Mouse (Mus musculus) left cerebral cortex, postnatal 4 days (tissue): ENCODE results near the gene Cd80. TPM values are rescaled to one million over a fixed set of nuclear protein-coding genes. Genes with fewer than 3 reads are reported as not detected.
"Not testable (repeated sequence)": the region's sequence is repeated elsewhere in the genome, so short reads cannot be mapped to it uniquely, and the experiment has no call there.

Source experiments
- DNase-seq: peaks from one replicate; pipeline ENCODE4 v3.0.0-alpha.2; 2022
- intact Hi-C: fragments of 180-260 bp; cut with DNase I; formaldehyde crosslinking; loops from one replicate; pipeline ENCODE4 v1.15.1; 2025
- total RNA-seq, 2 experiments: library from RNA; stranded (reverse); gene quantifications; 2 replicates each; pipeline ENCODE4 v1.2.3; 2021

The Cd80 gene
- total RNA-seq: under 1 TPM; 0.36 to 0.50 TPM

- DNase-seq: no peak
- intact Hi-C loops: no loop called here
Measured at GRCm38 (mm10) chr16:38455511-38456418, at the start of gene Cd80. Cd80 (plus strand) TSS chr16:38455561.

GRCm38 (mm10) chr16:38406293-38406692 lies 49.1 kb upstream of the Cd80 start:
- DNase-seq: no peak
- intact Hi-C loops: no loop called here

DNA sequence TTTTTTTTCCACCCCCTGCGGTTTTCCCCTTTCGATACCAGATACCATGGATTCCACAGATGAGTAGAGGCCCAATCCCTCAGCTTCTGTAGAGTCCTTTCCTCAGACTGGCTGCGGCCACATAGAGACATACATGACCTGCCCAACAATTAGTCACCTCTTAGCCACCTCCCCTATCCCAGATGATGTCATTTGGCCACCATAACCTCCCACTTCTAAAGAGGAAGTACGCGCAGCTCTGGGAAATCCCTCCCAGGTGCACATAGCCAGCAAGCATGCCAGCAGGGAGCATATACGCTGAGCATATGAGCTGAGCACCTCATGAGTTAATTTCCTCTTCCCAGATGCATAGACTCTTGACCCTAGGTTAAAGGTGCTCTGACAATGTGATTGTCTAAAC lies 48.7 kb upstream of the Cd80 start:
- DNase-seq: no peak

GRCm38 (mm10) chr16:38407584-38407983 lies 47.8 kb upstream of the Cd80 start:
- intact Hi-C loops: no loop called here
- no peak for DNase-seq

More for the DNA sequence above, 48.7 kb upstream of the Cd80 start:
- intact Hi-C loops: no loop called here

DNA sequence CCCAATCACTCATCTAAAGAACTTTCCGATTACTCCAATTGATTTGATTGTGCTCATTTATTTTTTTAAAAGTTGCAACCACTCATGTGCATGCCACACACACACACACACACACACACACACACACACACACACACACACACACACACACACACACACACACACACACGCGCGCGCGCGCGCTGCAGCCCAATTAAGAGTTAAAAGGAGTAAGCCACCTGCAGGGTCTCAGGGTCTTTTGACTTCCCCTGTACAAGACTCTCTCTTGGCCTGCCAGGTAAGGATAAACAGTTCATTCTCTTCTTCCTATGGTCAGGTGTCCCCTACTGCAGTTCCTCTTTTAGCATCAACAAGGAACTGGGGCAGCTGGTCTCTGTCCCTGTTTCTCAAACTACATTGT lies 46.9 kb upstream of the Cd80 start:
- intact Hi-C loops: no loop called here
- no peak for DNase-seq

GRCm38 (mm10) chr16:38414953-38415352 lies 40.4 kb upstream of the Cd80 start:
- intact Hi-C loops: no loop called here
- DNase-seq: no peak

DNA sequence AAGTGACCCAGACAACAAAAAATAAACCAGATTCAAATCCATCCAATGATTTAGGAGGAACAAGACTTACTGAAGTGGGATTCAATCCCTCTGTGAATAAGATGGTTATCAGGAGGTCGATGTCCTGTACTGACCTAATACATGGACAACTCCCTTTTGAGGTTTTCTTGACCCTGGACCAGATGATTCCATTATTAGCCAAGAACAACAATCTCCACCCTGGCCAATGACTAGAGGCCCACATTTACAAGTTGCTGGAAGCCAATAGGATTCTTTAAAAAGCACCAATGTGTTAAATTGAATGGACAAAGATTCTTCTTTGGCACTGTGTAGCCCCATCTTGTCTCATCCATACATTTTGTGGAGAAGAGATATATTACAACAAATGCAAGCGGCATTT lies 30.0 kb upstream of the Cd80 start:
- no peak for DNase-seq
- intact Hi-C loops: no loop called here

DNA sequence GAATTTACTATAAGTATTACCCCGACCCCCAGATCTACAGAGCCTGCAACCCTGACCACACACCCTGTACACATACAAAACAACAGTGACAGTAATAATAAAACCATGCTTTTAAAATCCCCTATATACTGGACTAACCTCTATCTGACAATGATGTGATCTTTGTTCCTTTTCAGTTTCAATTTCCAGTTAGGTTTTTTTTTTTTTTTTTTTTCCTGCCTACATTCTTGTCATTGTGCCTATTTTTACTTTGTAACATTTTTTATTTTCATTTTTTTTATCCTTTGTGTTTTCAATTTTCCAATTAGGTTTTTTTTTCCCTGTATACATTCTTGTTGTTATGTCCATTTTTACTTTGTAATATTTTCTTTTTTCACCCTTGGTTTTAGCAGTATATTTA lies 29.6 kb upstream of the Cd80 start:
- intact Hi-C loops: no loop called here
- DNase-seq: no peak

GRCm38 (mm10) chr16:38431446-38432185 lies 23.7 kb upstream of the Cd80 start:
- intact Hi-C loops: no loop called here
- no peak for DNase-seq

- DNase-seq: no peak
- intact Hi-C loops: no loop called here
Measured at GRCm38 (mm10) chr16:38432498-38433425, 22.6 kb upstream of the Cd80 start, which contains the start of gene Pla1a. Pla1a (minus strand) TSS chr16:38433145.

- intact Hi-C loops: no loop called here
- DNase-seq: no peak
Measured at GRCm38 (mm10) chr16:38433514-38433913, 21.8 kb upstream of the Cd80 start.

- intact Hi-C loops: no loop called here
- DNase-seq: no peak
Measured at GRCm38 (mm10) chr16:38434295-38434795, 21.0 kb upstream of the Cd80 start.

DNA sequence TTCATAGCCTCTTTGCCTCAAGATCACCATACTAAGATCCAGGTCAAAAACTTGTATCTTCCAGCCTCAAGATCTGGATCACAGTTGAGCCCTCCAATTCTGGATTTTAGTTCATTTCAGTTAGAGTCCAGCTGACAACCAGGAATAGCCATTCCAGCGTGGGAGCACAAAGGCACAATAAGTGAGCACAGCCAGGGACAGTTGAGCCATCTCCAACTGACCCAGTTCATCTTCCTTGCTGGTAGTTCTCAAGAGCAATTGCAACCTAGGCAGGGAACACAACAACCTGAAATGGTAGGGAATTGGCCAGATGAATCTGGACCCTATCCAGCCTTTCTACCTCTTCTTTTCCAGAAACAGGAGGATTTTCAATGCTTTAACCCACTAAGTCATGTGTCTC lies 16.2 kb upstream of the Cd80 start:
- intact Hi-C loops: no loop called here
- no peak for DNase-seq

DNA sequence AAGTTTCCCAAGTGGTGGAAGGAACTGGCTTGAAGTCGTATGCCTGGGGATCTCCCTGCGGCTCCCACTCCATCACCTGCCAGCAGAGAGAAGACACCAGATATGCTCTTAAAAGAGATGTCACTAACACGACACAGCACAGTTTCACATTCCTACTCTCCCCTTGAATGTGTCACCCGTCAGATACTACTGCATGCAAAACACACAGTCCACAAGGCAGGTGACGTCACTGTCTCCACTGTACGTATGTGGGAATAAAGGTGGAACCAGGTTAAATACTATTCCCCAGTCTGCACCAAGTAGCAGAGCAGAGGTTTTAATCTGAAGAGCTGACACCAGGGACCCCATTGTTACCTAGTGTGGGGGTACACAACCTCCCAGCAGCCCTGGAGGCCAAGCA lies 15.0 kb upstream of the Cd80 start:
- no peak for DNase-seq
- intact Hi-C loops: no loop called here

- intact Hi-C loops: no loop called here
- no peak for DNase-seq
Measured at GRCm38 (mm10) chr16:38441611-38442010, 13.8 kb upstream of the Cd80 start.

DNA sequence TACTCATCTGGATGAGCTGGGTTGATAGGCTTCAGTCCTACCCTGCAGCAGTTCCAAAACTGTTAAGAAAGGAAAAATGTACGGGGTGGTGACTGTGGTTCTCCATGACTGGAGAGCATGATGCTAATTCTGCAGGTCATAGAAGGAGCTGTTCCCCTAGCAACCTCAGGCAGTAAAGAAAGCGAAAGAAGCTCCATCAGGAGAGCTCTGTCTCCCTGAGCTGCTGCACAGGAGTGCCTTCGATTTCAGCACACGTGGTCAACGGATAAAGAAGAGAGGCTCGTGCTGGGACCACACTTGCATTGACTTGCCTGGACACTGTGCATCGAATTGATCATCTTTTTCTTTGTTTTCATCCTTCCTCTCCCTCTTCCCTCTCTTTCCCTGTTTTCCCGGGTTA lies 13.1 kb upstream of the Cd80 start:
- no peak for DNase-seq
- intact Hi-C loops: no loop called here

- intact Hi-C loops: no loop called here
- DNase-seq: no peak
Measured at GRCm38 (mm10) chr16:38443721-38444464, 11.5 kb upstream of the Cd80 start.

GRCm38 (mm10) chr16:38445046-38445445 lies 10.3 kb upstream of the Cd80 start:
- intact Hi-C loops: no loop called here

DNA sequence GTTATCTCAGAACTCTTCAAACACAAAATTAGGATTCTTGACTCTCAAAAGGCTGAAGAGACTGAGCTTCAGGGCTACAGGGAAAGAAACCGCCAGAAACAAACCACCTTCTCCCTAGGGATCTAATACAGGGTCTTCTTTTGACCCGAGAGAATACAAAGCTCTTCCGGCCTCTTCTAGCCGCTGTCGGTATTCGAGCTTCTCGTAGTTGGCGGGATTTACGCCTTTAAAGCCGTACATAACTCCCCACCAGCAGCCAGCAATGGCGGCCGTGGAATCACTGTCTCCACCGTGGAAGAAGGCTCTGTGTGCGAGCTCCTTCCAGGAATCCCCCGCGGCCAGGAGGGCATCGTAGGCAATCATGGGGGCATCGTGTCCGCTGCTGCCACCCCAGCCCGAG lies 9.8 kb upstream of the Cd80 start:
- no peak for DNase-seq
- intact Hi-C loops: no loop called here

More at GRCm38 (mm10) chr16:38445046-38445445, 10.3 kb upstream of the Cd80 start:
- no peak for DNase-seq

DNA sequence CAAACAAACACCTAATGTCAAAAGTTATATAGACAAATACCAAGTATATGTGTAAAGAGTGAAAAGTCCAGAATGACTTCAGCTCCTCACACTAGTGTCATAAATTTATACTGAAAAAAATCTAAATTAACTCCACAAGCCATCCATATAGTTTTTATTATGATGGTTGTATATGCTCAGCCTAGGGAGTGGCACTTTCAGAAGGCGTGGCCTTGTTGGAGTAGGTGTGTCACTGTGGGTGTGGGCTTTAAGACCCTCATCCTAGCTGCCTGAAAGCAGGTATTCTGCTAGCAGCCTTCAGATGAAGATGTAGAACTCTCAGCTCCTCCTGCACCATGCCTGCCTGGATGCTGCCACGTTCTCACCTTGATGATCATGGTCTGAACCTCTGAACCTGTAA lies 9.2 kb upstream of the Cd80 start:
- DNase-seq, intact Hi-C loops: not testable (repeated sequence)
